Mouse (Mus musculus): ENCODE measurements around the gene Spef1.

The Spef1 gene

GRCm38 (mm10) chr2:131143007-131143780 is 43.9 kb downstream of the Spef1 start:
- no peak for DNase-seq (ENCODE audit: low spot score in 2 of 2)

GRCm38 (mm10) chr2:131142592-131142991 is 44.5 kb downstream of the Spef1 start:
- DNase-seq (ENCODE audit: low spot score in 2 of 2), result peak; percentile 56 to 60

GRCm38 (mm10) chr2:131141336-131141986 is 45.6 kb downstream of the Spef1 start:
- DNase-seq (ENCODE audit: low spot score in 2 of 2), result no peak

- DNase-seq (ENCODE audit: low spot score in 2 of 2), result no peak
Measured at GRCm38 (mm10) chr2:131140533-131140905, 46.6 kb downstream of the Spef1 start.

GRCm38 (mm10) chr2:131139886-131140532 is 47.1 kb downstream of the Spef1 start:
- no peak for DNase-seq (ENCODE audit: low spot score in 2 of 2)

- no peak for DNase-seq (ENCODE audit: low spot score in 2 of 2)
Measured at GRCm38 (mm10) chr2:131139287-131139686, 47.8 kb downstream of the Spef1 start.

GRCm38 (mm10) chr2:131138760-131139159 is 48.3 kb downstream of the Spef1 start:
- DNase-seq (ENCODE audit: low spot score in 2 of 2), result no peak

- no peak for DNase-seq (ENCODE audit: low spot score in 2 of 2)
Measured at GRCm38 (mm10) chr2:131138296-131138695, 48.8 kb downstream of the Spef1 start.

GRCm38 (mm10) chr2:131135521-131136139 is 51.5 kb downstream of the Spef1 start:
- DNase-seq (ENCODE audit: low spot score in 2 of 2), result peak; percentile 61 to 74

- DNase-seq (ENCODE audit: low spot score in 2 of 2), result no peak
Measured at GRCm38 (mm10) chr2:131134826-131135400, 52.2 kb downstream of the Spef1 start.

- DNase-seq (ENCODE audit: low spot score in 2 of 2), result no peak
Measured at GRCm38 (mm10) chr2:131134381-131134780, 52.7 kb downstream of the Spef1 start.

- DNase-seq (ENCODE audit: low spot score in 2 of 2), result no peak
Measured at GRCm38 (mm10) chr2:131132930-131133547, 54.0 kb downstream of the Spef1 start, which contains the start of gene Gm11037. Gene Gm11037 (plus strand): TSS chr2:131133497.

- no peak for DNase-seq (ENCODE audit: low spot score in 2 of 2)
Measured at GRCm38 (mm10) chr2:131132111-131132888, 54.8 kb downstream of the Spef1 start.

GRCm38 (mm10) chr2:131130849-131131248 is 56.2 kb downstream of the Spef1 start:
- DNase-seq (ENCODE audit: low spot score in 2 of 2), result no peak

GRCm38 (mm10) chr2:131129836-131130235 is 57.2 kb downstream of the Spef1 start:
- DNase-seq (ENCODE audit: low spot score in 2 of 2), result no peak

GRCm38 (mm10) chr2:131128636-131129157 is 58.4 kb downstream of the Spef1 start:
- no peak for DNase-seq (ENCODE audit: low spot score in 2 of 2)

GRCm38 (mm10) chr2:131128211-131128610 is 58.9 kb downstream of the Spef1 start:
- DNase-seq (ENCODE audit: low spot score in 2 of 2), result no peak

- DNase-seq (ENCODE audit: low spot score in 2 of 2), result no peak
Measured at GRCm38 (mm10) chr2:131127161-131127730, 59.8 kb downstream of the Spef1 start, which contains the start of gene Hspa12b. Gene Hspa12b (plus strand): TSS chr2:131127280.

GRCm38 (mm10) chr2:131125964-131126815 is 60.9 kb downstream of the Spef1 start:
- no peak for DNase-seq (ENCODE audit: low spot score in 2 of 2)

Data from spleen, postnatal 36 days (tissue).